Mouse (Mus musculus): Measurements from ENCODE around the gene Tspo2. TPM values are rescaled to one million over a fixed set of nuclear protein-coding genes. Genes with fewer than 3 reads are reported as not detected.

Gene Tspo2
- polyA plus RNA-seq, 1 experiment from 2014 or later: 5.7 TPM

DNA sequence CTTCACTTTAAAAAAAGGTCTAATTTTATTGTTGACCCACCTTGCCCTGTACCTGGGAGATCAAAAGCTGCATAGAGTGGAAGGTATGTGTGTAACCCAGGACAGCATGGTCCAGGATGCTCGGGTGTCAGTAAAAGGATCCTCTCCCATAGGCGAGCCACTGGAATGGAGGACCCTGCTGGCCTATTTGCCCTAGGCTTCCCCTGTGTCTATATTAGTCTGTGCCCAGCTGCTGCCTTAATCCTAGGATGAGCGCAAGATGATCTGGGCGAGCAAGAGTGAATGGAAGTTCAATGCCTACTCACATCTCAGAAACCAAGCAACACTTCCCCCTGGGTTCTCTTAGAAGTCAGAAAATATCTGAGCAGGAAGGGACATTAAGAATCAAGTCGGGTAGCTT is 20.3 kb downstream of the Tspo2 start:
- Histone ChIP-seq H3K36me3 (0 out of 2 replicates have a peak, but pooled peaks cover 4% of the 10 kb centered on the region), H3K9ac (peak overlapping the region; percentile 85), H3K27ac (ENCODE audit: poor library complexity, severe bottlenecking) (peak overlapping the region; percentile 98), H3K9me3 (replicated peaks) (no peaks in the 10 kb centered on the region), H3K27me3 (replicated peaks) (no peaks in the 10 kb centered on the region), H3K4me2 (peak overlapping the region; percentile 81), H3K4me3 (peak overlapping the region; percentile 61), H3K4me1 (replicated peaks) (peaks cover 84% of the 10 kb centered on the region)
- ATAC-seq (ENCODE audit: insufficient number of reproducible peaks, low FRiP score): no peak
- 55% methylated on average over 5 of the region's 5 CpGs for WGBS

DNA sequence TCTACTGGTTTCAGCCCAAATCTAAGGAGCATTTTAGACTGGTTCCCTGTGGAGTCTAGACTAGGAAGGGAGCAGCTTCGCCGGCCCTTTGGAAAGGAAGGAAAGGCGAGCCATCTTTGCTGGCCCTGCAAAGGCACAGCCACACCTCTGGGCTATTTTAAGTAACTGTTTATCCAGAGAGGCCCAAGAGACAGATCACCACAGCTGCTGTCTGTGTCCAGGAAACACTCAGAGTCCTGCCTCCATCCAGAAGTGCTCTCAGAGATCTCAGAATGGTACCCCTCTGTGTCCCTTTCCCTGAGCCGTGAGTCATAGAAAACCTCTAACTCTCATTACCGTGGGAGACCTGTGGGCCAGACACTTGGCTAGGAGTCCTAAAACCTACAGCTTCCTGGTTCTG is 20.9 kb downstream of the Tspo2 start:
- H3K27me3 ChIP-seq (replicated peaks): no peaks in the 10 kb centered on the region
- H3K9ac ChIP-seq: peak overlapping the region; percentile 85
- peak overlapping the region; percentile 98 for H3K27ac ChIP-seq (ENCODE audit: poor library complexity, severe bottlenecking)
- H3K9me3 ChIP-seq (replicated peaks): no peaks in the 10 kb centered on the region
- 0 out of 2 replicates have a peak, but pooled peaks cover 4% of the 10 kb centered on the region for H3K36me3 ChIP-seq
- 8% methylated on average over 5 of the region's 5 CpGs for WGBS
- peak overlapping the region; percentile 81 for H3K4me2 ChIP-seq
- ATAC-seq (ENCODE audit: insufficient number of reproducible peaks, low FRiP score): peak; percentile 31
- peaks cover 84% of the 10 kb centered on the region for H3K4me1 ChIP-seq (replicated peaks)
- H3K4me3 ChIP-seq: peak overlapping the region; percentile 61

DNA sequence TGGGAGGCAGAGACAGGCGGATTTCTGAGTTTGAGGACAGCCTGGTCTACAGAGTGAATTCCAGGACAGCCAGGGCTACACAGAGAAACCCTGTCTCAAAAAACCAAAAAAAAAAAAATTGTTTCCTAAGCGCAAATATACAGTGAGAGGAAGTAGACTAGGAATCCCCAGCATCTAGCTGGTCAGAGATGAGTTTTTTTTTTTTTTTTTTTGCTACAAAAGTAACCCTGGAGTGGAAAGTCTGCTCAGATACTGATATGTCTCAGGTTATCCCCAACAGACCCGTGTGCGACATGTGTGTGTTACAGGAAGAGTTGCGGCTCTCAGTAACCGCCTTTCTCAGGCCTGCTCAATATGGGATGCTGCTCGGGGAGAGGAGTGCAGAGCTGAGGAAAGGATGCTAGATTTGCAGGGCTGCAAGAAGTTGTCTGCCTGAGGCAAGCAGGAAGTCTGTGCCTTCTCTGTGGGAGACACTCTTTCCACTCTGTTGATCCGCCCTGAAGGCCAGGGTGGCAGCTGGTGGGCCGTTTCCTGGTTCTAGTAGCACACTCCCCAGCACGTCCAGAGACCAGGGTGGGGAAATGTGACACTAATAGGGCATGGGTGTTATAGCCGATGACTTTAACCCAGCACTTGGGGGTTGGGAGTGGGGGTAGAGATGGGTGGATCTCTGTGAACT is 23.3 kb downstream of the Tspo2 start:
- H3K4me3 ChIP-seq: peak overlapping the region; percentile 4; the same call in 1 of the 2 replicates
- H3K27ac ChIP-seq (ENCODE audit: poor library complexity, severe bottlenecking): peak overlapping the region; percentile 71
- peak overlapping the region; percentile 46 for H3K4me2 ChIP-seq
- H3K36me3 ChIP-seq: peaks cover 21% of the 10 kb centered on the region
- 51% methylated on average over 11 of the region's 11 CpGs for WGBS
- no peak for ATAC-seq (ENCODE audit: insufficient number of reproducible peaks, low FRiP score)
- H3K4me1 ChIP-seq (replicated peaks): peaks cover 73% of the 10 kb centered on the region
- no peaks in the 10 kb centered on the region for H3K9me3 ChIP-seq (replicated peaks)
- no peaks in the 10 kb centered on the region for H3K27me3 ChIP-seq (replicated peaks)
- peak overlapping the region; percentile 54; the same call in 1 of the 2 replicates for H3K9ac ChIP-seq

DNA sequence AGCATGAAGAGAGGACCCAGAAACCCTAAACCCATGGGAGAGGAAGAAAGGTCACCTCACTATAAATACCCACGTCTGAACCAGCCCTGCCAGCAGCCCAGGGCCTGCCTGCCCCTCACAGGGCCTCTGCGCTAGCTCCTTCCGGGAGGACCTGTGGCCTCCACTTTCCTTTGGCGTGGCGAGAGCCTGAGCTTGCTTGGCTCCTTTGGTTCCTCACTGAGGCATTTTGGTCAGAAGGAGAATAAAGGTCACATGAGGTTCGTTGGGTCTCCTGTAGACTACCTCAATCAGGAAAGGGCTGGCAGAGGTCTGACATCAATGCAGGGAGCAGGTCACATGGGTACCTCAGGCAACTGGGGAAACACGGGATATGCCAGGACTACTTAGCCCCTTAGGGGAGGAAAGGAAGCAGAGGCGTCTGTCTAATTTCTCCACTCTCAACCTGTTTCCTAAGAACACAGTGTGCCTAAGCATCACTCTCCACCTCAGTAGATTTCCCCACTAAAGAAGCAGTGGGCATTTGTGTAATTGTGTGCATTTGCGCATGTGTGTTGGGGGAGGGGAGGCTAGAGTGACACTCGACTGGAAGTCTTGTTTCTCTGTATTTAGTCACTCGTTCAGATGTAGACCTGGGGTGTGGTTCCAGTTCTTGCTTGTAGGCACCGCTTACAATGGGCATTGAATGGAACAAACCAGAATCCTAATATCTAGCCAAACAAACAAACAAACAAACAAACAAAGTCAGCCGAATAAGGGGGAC is 24.2 kb downstream of the Tspo2 start:
- peaks cover 29% of the 10 kb centered on the region for H3K36me3 ChIP-seq
- peak overlapping the region; percentile 55 for H3K4me2 ChIP-seq
- H3K9me3 ChIP-seq (replicated peaks): no peaks in the 10 kb centered on the region
- WGBS: 40% methylated on average over 13 of the region's 13 CpGs
- H3K27ac ChIP-seq (ENCODE audit: poor library complexity, severe bottlenecking): peak overlapping the region; percentile 60
- no peaks in the 10 kb centered on the region for H3K27me3 ChIP-seq (replicated peaks)
- peak overlapping the region; percentile 53 for H3K9ac ChIP-seq
- peak overlapping the region; percentile 6 for H3K4me3 ChIP-seq
- H3K4me1 ChIP-seq (replicated peaks): peaks cover 64% of the 10 kb centered on the region
- no peak for ATAC-seq (ENCODE audit: insufficient number of reproducible peaks, low FRiP score)

DNA sequence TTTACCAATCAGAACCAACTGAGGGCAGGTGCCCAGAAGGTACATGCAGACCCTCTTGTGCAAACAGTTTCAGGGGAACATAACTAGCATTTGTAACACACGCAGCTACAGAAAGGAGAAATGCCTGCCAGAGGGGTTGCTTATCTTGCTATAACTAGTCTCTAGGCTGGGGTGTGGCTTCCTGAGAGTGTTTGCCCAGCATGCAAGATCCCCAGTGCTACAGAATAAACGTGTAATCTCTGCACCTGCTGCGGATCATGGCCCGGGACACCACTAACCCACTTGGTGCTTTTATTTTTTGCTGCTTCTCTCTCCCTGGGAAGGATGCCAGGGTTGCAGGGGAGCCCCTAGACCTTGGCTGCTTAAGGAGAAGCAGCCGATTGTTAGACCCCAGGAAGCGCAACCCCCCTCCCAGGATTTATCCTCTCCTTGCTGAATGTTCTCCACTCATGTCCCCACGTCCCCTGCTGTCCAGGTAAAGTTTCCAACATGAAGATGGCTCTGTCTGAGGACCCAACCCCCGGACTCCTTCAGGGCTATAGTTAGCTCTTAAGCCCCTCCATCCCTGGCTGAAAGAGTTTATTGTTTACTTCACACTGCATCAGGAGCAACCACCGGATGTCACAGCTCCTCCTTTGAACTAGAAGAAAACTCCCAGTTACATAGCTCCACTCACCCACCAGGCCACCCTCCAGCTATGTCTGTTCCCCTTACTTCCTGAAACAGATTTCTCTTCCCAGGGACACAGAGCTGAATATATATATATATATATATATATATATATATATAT is 25.3 kb downstream of the Tspo2 start:
- ATAC-seq (ENCODE audit: insufficient number of reproducible peaks, low FRiP score): no peak
- Histone ChIP-seq H3K4me2 (peak overlapping the region; percentile 24), H3K9ac (peak overlapping the region; percentile 48; the same call in 1 of the 2 replicates)

DNA sequence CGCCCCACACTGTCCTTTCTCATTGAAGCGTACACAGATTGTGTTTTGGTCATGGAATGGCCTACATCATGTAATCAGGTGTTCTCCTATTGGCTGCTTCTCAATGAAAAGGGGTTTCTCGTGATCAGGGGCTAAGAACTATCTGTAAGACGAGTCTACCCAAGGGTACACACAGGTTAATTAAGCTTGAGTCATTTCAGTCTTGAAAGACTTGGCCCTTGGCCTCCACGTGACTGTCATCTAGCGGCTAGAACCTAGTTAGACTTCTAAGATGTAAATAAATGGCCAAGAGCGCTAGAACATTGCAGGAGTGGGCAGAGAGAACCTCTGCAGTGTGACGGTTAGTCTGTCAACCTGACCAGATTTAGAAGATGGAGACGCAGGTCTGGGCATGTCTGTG is 27.1 kb downstream of the Tspo2 start:
- Histone ChIP-seq H3K4me2 (no peak overlapping the region), H3K27ac (ENCODE audit: poor library complexity, severe bottlenecking) (no peak overlapping the region), H3K9ac (no peak overlapping the region), H3K36me3 (peaks cover 53% of the 10 kb centered on the region), H3K4me1 (replicated peaks) (peaks cover 51% of the 10 kb centered on the region), H3K27me3 (replicated peaks) (no peaks in the 10 kb centered on the region), H3K9me3 (replicated peaks) (no peaks in the 10 kb centered on the region), H3K4me3 (no peak overlapping the region)
- WGBS: 89% methylated on average over 9 of the region's 9 CpGs
- ATAC-seq (ENCODE audit: insufficient number of reproducible peaks, low FRiP score): no peak

More for the DNA sequence above, 25.3 kb downstream of the Tspo2 start:
- peak overlapping the region; percentile 42 for H3K27ac ChIP-seq (ENCODE audit: poor library complexity, severe bottlenecking)
- H3K27me3 ChIP-seq (replicated peaks): no peaks in the 10 kb centered on the region
- WGBS: 26% methylated on average over 9 of the region's 9 CpGs
- peaks cover 41% of the 10 kb centered on the region for H3K36me3 ChIP-seq
- no peak overlapping the region for H3K4me3 ChIP-seq
- H3K4me1 ChIP-seq (replicated peaks): peaks cover 63% of the 10 kb centered on the region
- no peaks in the 10 kb centered on the region for H3K9me3 ChIP-seq (replicated peaks)

DNA sequence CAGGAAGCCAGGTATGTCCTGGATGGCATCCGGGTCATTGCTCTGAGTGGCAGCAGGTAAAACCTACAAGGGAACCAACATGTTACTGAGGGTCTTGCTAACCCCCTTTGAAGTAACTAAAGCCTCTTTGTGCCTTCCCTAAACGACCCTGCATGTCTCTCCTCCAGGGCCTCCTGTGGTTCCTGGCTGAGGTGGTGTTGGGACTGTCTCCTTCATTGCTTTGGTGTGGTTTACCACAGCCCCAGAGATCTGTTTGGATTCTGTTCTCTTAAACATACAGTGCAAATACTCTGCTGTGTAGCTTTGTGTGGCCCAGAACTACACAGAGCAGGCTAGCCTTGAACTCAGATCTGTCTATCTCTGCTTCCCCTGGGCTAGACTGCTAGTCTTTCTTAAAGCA is 31.8 kb downstream of the Tspo2 start:
- peaks cover 85% of the 10 kb centered on the region for H3K36me3 ChIP-seq
- H3K27me3 ChIP-seq (replicated peaks): no peaks in the 10 kb centered on the region
- no peak for ATAC-seq (ENCODE audit: insufficient number of reproducible peaks, low FRiP score)

DNA sequence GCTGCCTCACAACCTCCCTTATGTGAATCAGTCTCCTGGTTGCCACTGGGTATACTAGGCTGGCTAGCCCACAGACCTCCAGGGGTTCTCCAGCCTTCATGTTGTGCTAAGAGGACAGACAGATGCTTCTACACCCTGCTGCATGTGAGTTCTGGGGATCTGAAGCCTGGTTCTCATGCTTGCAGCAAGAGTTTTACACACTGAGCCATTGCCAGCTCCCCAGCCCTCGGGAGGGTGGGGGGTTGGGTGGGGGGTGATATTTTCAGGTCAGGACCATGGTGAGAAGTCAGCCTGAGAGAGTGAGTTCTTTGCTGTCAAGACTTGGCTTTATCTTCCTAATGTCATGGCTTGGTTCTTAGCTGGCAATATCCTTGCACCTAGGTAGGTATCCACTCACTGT is 32.5 kb downstream of the Tspo2 start:
- Histone ChIP-seq H3K36me3 (peaks cover 84% of the 10 kb centered on the region), H3K4me2 (peak overlapping the region; percentile 44), H3K27ac (ENCODE audit: poor library complexity, severe bottlenecking) (peak overlapping the region; percentile 72)

More for the DNA sequence above, 31.8 kb downstream of the Tspo2 start:
- Histone ChIP-seq H3K4me2 (no peak overlapping the region), H3K4me1 (replicated peaks) (peaks cover 27% of the 10 kb centered on the region), H3K4me3 (no peak overlapping the region), H3K9ac (no peak overlapping the region), H3K9me3 (replicated peaks) (no peaks in the 10 kb centered on the region), H3K27ac (ENCODE audit: poor library complexity, severe bottlenecking) (no peak overlapping the region)
- 69% methylated on average over 2 of the region's 2 CpGs for WGBS

DNA sequence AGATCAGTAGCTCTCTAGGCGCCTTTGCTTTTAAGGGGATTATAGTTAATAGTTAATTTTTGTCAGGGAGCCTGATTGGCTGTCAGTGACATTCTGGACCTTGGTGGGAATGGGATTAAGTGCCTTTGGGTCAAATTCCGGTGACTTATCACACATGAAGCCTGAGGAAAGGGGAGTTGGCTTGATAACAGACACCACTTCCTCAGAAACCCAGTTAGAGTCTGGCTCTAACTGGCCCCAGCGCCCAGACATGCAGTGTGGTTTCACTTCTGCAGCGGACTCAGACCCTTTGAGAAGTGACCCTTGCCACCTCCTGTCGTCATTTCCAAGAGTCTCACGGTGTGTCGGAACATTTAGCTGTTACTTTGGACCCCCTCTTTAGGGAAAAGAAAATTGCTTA is 33.1 kb downstream of the Tspo2 start:
- no peak overlapping the region; the same call in 1 of the 2 replicates for H3K4me3 ChIP-seq
- H3K4me2 ChIP-seq: peak overlapping the region; percentile 44
- ATAC-seq (ENCODE audit: insufficient number of reproducible peaks, low FRiP score): peak; percentile 43; the same call in 1 of the 2 replicates
- H3K9me3 ChIP-seq (replicated peaks): no peaks in the 10 kb centered on the region
- peaks cover 26% of the 10 kb centered on the region for H3K4me1 ChIP-seq (replicated peaks)
- H3K27ac ChIP-seq (ENCODE audit: poor library complexity, severe bottlenecking): peak overlapping the region; percentile 72
- no peaks in the 10 kb centered on the region for H3K27me3 ChIP-seq (replicated peaks)
- H3K9ac ChIP-seq: peak overlapping the region; percentile 53
- WGBS: 29% methylated on average over 7 of the region's 7 CpGs
- peaks cover 86% of the 10 kb centered on the region for H3K36me3 ChIP-seq

More for the DNA sequence above, 32.5 kb downstream of the Tspo2 start:
- no peaks in the 10 kb centered on the region for H3K9me3 ChIP-seq (replicated peaks)
- H3K4me1 ChIP-seq (replicated peaks): peaks cover 26% of the 10 kb centered on the region
- H3K4me3 ChIP-seq: no peak overlapping the region; the same call in 1 of the 2 replicates
- WGBS: 59% methylated on average over 1 of the region's 1 CpGs
- ATAC-seq (ENCODE audit: insufficient number of reproducible peaks, low FRiP score): no peak
- peak overlapping the region; percentile 50; the same call in 1 of the 2 replicates for H3K9ac ChIP-seq
- no peaks in the 10 kb centered on the region for H3K27me3 ChIP-seq (replicated peaks)

DNA sequence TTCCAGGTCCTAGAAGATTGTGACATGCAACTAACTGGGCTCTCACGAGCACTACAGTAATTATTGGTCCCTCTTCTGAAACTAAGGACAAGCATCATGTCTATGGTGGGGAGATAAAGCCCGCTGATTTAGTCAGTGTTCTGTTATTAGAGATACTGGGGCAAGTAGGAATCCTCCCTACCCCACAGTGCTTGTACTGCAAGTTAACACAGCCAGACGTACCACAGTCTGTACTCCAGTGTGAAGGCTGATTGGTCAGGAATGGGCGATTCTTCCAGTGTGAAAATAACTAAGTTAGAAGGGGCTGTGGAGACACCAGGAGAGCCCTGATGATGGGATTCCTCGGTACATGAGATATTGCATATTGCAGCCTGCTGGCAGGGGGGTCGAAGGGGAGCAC is 33.8 kb downstream of the Tspo2 start:
- H3K4me2 ChIP-seq: 0 out of 2 replicates have a peak overlapping the region, but pooled peaks have one; percentile 44
- 57% methylated on average over 6 of the region's 6 CpGs for WGBS
- no peaks in the 10 kb centered on the region for H3K27me3 ChIP-seq (replicated peaks)
- H3K9me3 ChIP-seq (replicated peaks): no peaks in the 10 kb centered on the region
- H3K9ac ChIP-seq: peak overlapping the region; percentile 53
- H3K4me1 ChIP-seq (replicated peaks): peaks cover 26% of the 10 kb centered on the region
- H3K4me3 ChIP-seq: no peak overlapping the region
- H3K27ac ChIP-seq (ENCODE audit: poor library complexity, severe bottlenecking): peak overlapping the region; percentile 72
- ATAC-seq (ENCODE audit: insufficient number of reproducible peaks, low FRiP score): no peak
- H3K36me3 ChIP-seq: peaks cover 84% of the 10 kb centered on the region

Measured in heart, embryonic 12.5 days (tissue).